22 mouse cellular contexts compared by ENCODE assay signal in genomic region chr6:92344588-92344987, GRCm38 (mm10).
DNase-seq lines count a peak whose midpoint lies in the region; ATAC-seq and TF ChIP-seq lines count a peak whose summit lies in the region.
"Had no signal": no experiment of that assay in that cellular context is flagged by ENCODE, and none has a peak within 500 bp of the region (broad histone marks: within the 10 kb centered on the region; RNA-seq: fewer than 3 reads in every experiment).

No protein-coding gene starts in this region.

- 69% methylated on average over 3 of the region's 3 CpGs for WGBS in forebrain, postnatal 0 days
- WGBS in forebrain, embryonic 15.5 days = 77% methylated on average over 3 of the region's 3 CpGs

- no peak overlapping the region for H3K27ac ChIP-seq in forebrain, postnatal 0 days (ENCODE audit: low read depth, low read length)
- H3K27ac ChIP-seq in forebrain, embryonic 15.5 days (replicated peaks) = no peak overlapping the region
- H3K27ac ChIP-seq: embryonic facial prominence, embryonic 12.5 days; heart, embryonic 10.5 days; hindbrain, embryonic 13.5 days; hindbrain, postnatal 0 days had no signal

- H3K27me3 ChIP-seq in forebrain, postnatal 0 days (ENCODE audit: insufficient read depth, low read length) = no peaks in the 10 kb centered on the region
- H3K27me3 ChIP-seq in forebrain, embryonic 15.5 days = no peaks in the 10 kb centered on the region
- H3K27me3 ChIP-seq: CH12.LX; embryonic facial prominence, embryonic 12.5 days; hindbrain, embryonic 13.5 days; Patski had no signal

- H3K36me3 ChIP-seq in forebrain, postnatal 0 days (ENCODE audit: insufficient read depth) = no peaks in the 10 kb centered on the region
- no peaks in the 10 kb centered on the region for H3K36me3 ChIP-seq in forebrain, embryonic 15.5 days
- H3K36me3 ChIP-seq: embryonic facial prominence, embryonic 12.5 days; heart, embryonic 10.5 days; hindbrain, embryonic 13.5 days had no signal

- H3K4me1 ChIP-seq in forebrain, postnatal 0 days (ENCODE audit: insufficient read depth) = peaks cover 12% of the 10 kb centered on the region
- H3K4me1 ChIP-seq in forebrain, embryonic 15.5 days = peaks cover 27% of the 10 kb centered on the region
- H3K4me1 ChIP-seq: embryonic facial prominence, embryonic 12.5 days; heart, embryonic 10.5 days had no signal

- no peak overlapping the region for H3K4me2 ChIP-seq in forebrain, postnatal 0 days (ENCODE audit: low read depth)
- H3K4me2 ChIP-seq in forebrain, embryonic 15.5 days (replicated peaks) = no peak overlapping the region
- H3K4me2 ChIP-seq: embryonic facial prominence, embryonic 12.5 days; hindbrain, embryonic 13.5 days had no signal

- peak; percentile 59; the same call in 1 of the 2 replicates for ATAC-seq in forebrain, postnatal 0 days
- no peak for ATAC-seq in forebrain, embryonic 15.5 days (replicated peaks)
- ATAC-seq: activated CD4-positive, CD25-positive, alpha-beta regulatory T cell, adult 4 months; hindbrain, postnatal 0 days; Patski had no signal

- no peak for TF ChIP-seq CTCF in forebrain, postnatal 0 days (IDR thresholded peaks at IDR 0.05; ENCODE audit: low read depth)

- H3K9ac ChIP-seq in forebrain, postnatal 0 days = no peak overlapping the region
- H3K9ac ChIP-seq in forebrain, embryonic 15.5 days (replicated peaks) = no peak overlapping the region
- H3K9ac ChIP-seq: embryonic facial prominence, embryonic 12.5 days; hindbrain, embryonic 13.5 days had no signal

- no peak overlapping the region for H3K4me3 ChIP-seq in forebrain, postnatal 0 days (ENCODE audit: low read depth, low read length)
- no peak overlapping the region for H3K4me3 ChIP-seq in forebrain, embryonic 15.5 days
- H3K4me3 ChIP-seq: embryonic facial prominence, embryonic 12.5 days; heart, embryonic 10.5 days; hindbrain, embryonic 13.5 days had no signal

- peak; percentile 43 for DNase-seq in forebrain, postnatal 0 days
- DNase-seq in layer of hippocampus, adult 11-12 months (ENCODE audit: low spot score) = peak; percentile 19
- DNase-seq in layer of hippocampus, postnatal 10 days (ENCODE audit: low spot score in 2 of 2) = no peak
- peak; percentile 50 for DNase-seq in right cerebral cortex, adult 18-20 months
- DNase-seq in right cerebral cortex, adult 2 months (ENCODE audit: low spot score in 2 of 2) = no peak
- no peak for DNase-seq in adrenal gland, adult (ENCODE audit: inconsistent age in 2 of 2, low spot score in 1 of 2)
- DNase-seq: adrenal gland, adult 2 months; adrenal gland, postnatal 25 days; cerebellum, adult 11-12 months; cerebellum, adult 9-10 months; cerebellum, postnatal 25 days; gastrocnemius, postnatal 36 days; heart, adult 18-20 months; heart, postnatal 10 days had no signal

- no peaks in the 10 kb centered on the region for H3K9me3 ChIP-seq in forebrain, postnatal 0 days (ENCODE audit: low read length)
- H3K9me3 ChIP-seq in forebrain, embryonic 15.5 days = no peaks in the 10 kb centered on the region
- H3K9me3 ChIP-seq: embryonic facial prominence, embryonic 12.5 days; heart, embryonic 10.5 days; hindbrain, embryonic 13.5 days had no signal

Comparison
In these comparisons a context has a peak if more than half of its experiments do, and no peak if none do; other contexts are left out.
1. DNase-seq: peak in forebrain, postnatal 0 days (single experiment), layer of hippocampus, adult 11-12 months (single experiment) and right cerebral cortex, adult 18-20 months (single experiment); none in layer of hippocampus, postnatal 10 days (0 of 2), right cerebral cortex, adult 2 months (0 of 2) and adrenal gland, adult (0 of 2).